Mouse (Mus musculus): ENCODE measurements around the gene A430078G23Rik.
"Not testable (repeated sequence)": the region's sequence is repeated elsewhere in the genome, so short reads cannot be mapped to it uniquely, and the experiment has no call there.

- TF ChIP-seq POLR2A (IDR thresholded peaks at IDR 0.05; ENCODE audit: low read depth, low read length); CTCF (IDR thresholded peaks at IDR 0.05; ENCODE audit: extremely low read depth, insufficient read depth, insufficient read length, insufficient replicate concordance): not testable (repeated sequence)
These were observed 39.8 kb upstream of the A430078G23Rik start for GRCm38 (mm10) chr8:3313417-3313816.
